Mouse (Mus musculus) neural tube, embryonic 12.5 days (tissue): ENCODE results near the gene Dclre1b. TPM values are rescaled to one million over a fixed set of nuclear protein-coding genes. Genes with fewer than 3 reads are reported as not detected.
"Not testable (repeated sequence)": the region's sequence is repeated elsewhere in the genome, so short reads cannot be mapped to it uniquely, and the experiment has no call there.

ENCODE experiments used
- ATAC-seq: fragments of 200-750 bp; cut with Nextera tagmentation; 2 replicates; pipeline ENCODE4 v1.8.0; 2017; ENCODE audit warnings: low read depth, mild to moderate bottlenecking, moderate TSS enrichment, moderate library complexity; ENCODE audit not compliant: low FRiP score
- H3K27ac ChIP-seq: fragments of 300-500 bp; sonication (generic); 2 replicates; pipeline ENCODE4 v1.5.1; 2016
- H3K27me3 ChIP-seq: fragments of 300-500 bp; sonication (generic); replicated peaks from 2 replicates; pipeline ENCODE4 v1.6.1; 2016; ENCODE audit warnings: mild to moderate bottlenecking
- H3K36me3 ChIP-seq: fragments of 300-500 bp; sonication (generic); 2 replicates; pipeline ENCODE4 v1.6.1; 2016; ENCODE audit warnings: mild to moderate bottlenecking
- H3K4me1 ChIP-seq: fragments of 300-500 bp; sonication (generic); 2 replicates; pipeline ENCODE4 v1.6.1; 2016
- H3K4me2 ChIP-seq: fragments of 300-500 bp; sonication (generic); replicated peaks from 2 replicates; pipeline ENCODE4 v1.6.1; 2016; ENCODE audit warnings: mild to moderate bottlenecking
- H3K4me3 ChIP-seq: fragments of 300-500 bp; sonication (generic); 2 replicates; pipeline ENCODE4 v1.5.1; 2016
- H3K9ac ChIP-seq: fragments of 300-500 bp; sonication (generic); 2 replicates; pipeline ENCODE4 v1.6.1; 2016; ENCODE audit warnings: mild to moderate bottlenecking
- H3K9me3 ChIP-seq: fragments of 300-500 bp; sonication (generic); 2 replicates; pipeline ENCODE4 v1.6.1; 2016; ENCODE audit warnings: mild to moderate bottlenecking
- WGBS: fragments of 180-500 bp; shearing (Covaris S2); methylation state at CpG from one replicate; pipeline ENCODE4 v1.1.7; 2016; 5-methylcytosine and 5-hydroxymethylcytosine counted together
- polyA plus RNA-seq: library from polyadenylated mRNA; unstranded; fragments of >200 nt; fragmentation: Nextera tagmentation; extraction: Ambion mirVana; gene quantifications from 2 replicates; pipeline ENCODE4 v1.2.1, GENCODE M21; 2016

Dclre1b gene
- polyA plus RNA-seq, result 25.4 and 26.7 TPM in 2 replicates

GRCm38 (mm10) chr3:103808891-103809798, at the start of gene Dclre1b, which contains the start of the genes Ap4b1 and Gm43064:
TSS of gene Dclre1b (minus strand) at chr3:103809444.
TSS of gene Ap4b1 (plus strand) at chr3:103809520.
TSS of gene Gm43064 (plus strand) at chr3:103809573.
- under 1% methylated on average over 64 of the region's 70 CpGs for WGBS
- Histone ChIP-seq H3K36me3 (peaks cover 18% of the 10 kb centered on the region; the same call in 1 of the 2 replicates), H3K9ac (peak within 1 kb of the TSS; percentile 76), H3K27ac (peak within 1 kb of the TSS; percentile 82; the same call in 1 of the 2 replicates), H3K4me2 (peak within 1 kb of the TSS; percentile 83), H3K27me3 (no peaks in the 10 kb centered on the region), H3K4me3 (peak within 1 kb of the TSS; percentile 75), H3K9me3 (no peaks in the 10 kb centered on the region), H3K4me1 (peaks cover 13% of the 10 kb centered on the region)
- ATAC-seq, result peak; percentile 98

GRCm38 (mm10) chr3:103857977-103858563, 48.8 kb upstream of the Dclre1b start:
- Histone ChIP-seq H3K4me1 (no peaks in the 10 kb centered on the region), H3K36me3 (no peaks in the 10 kb centered on the region), H3K9me3 (no peaks in the 10 kb centered on the region), H3K4me2 (no peak overlapping the region), H3K4me3 (no peak overlapping the region), H3K27me3 (no peaks in the 10 kb centered on the region), H3K9ac (no peak overlapping the region), H3K27ac (no peak overlapping the region)
- no peak for ATAC-seq
- 90% methylated on average over 6 of the region's 6 CpGs for WGBS

- Histone ChIP-seq H3K4me3 (no peak overlapping the region), H3K4me2 (no peak overlapping the region), H3K27me3 (no peaks in the 10 kb centered on the region), H3K9ac (no peak overlapping the region), H3K4me1 (no peaks in the 10 kb centered on the region), H3K36me3 (no peaks in the 10 kb centered on the region), H3K9me3 (no peaks in the 10 kb centered on the region), H3K27ac (no peak overlapping the region)
- 91% methylated on average over 7 of the region's 7 CpGs for WGBS
- no peak for ATAC-seq
Measured at GRCm38 (mm10) chr3:103857036-103857805, 48.0 kb upstream of the Dclre1b start.

GRCm38 (mm10) chr3:103853804-103854203, 44.6 kb upstream of the Dclre1b start:
- 75% methylated on average over 8 of the region's 8 CpGs for WGBS
- no peaks in the 10 kb centered on the region for H3K27me3 ChIP-seq

GRCm38 (mm10) chr3:103852565-103853299, 43.5 kb upstream of the Dclre1b start:
- Histone ChIP-seq H3K9ac (no peak overlapping the region), H3K4me3 (no peak overlapping the region), H3K9me3 (no peaks in the 10 kb centered on the region), H3K27me3 (no peaks in the 10 kb centered on the region), H3K36me3 (no peaks in the 10 kb centered on the region), H3K4me2 (no peak overlapping the region), H3K4me1 (no peaks in the 10 kb centered on the region), H3K27ac (no peak overlapping the region)
- no peak for ATAC-seq
- 71% methylated on average over 3 of the region's 3 CpGs for WGBS

More at GRCm38 (mm10) chr3:103853804-103854203, 44.6 kb upstream of the Dclre1b start:
- H3K4me1 ChIP-seq, result no peaks in the 10 kb centered on the region
- H3K9me3 ChIP-seq, result no peaks in the 10 kb centered on the region
- no peak overlapping the region for H3K4me2 ChIP-seq
- H3K4me3 ChIP-seq, result no peak overlapping the region
- H3K27ac ChIP-seq, result no peak overlapping the region
- H3K36me3 ChIP-seq, result no peaks in the 10 kb centered on the region
- H3K9ac ChIP-seq, result no peak overlapping the region
- no peak for ATAC-seq

- Histone ChIP-seq H3K9me3 (no peaks in the 10 kb centered on the region), H3K36me3 (no peaks in the 10 kb centered on the region), H3K4me1 (no peaks in the 10 kb centered on the region), H3K27me3 (no peaks in the 10 kb centered on the region), H3K4me2 (no peak overlapping the region), H3K9ac (no peak overlapping the region), H3K27ac (no peak overlapping the region), H3K4me3 (no peak overlapping the region)
- ATAC-seq, result no peak
- WGBS, result 90% methylated on average over 8 of the region's 8 CpGs
Measured at GRCm38 (mm10) chr3:103851882-103852281, 42.6 kb upstream of the Dclre1b start.

- no peak overlapping the region for H3K27ac ChIP-seq
- 93% methylated on average over 6 of the region's 6 CpGs for WGBS
- ATAC-seq, result no peak
- H3K9ac ChIP-seq, result no peak overlapping the region
- H3K9me3 ChIP-seq, result no peaks in the 10 kb centered on the region
- no peak overlapping the region for H3K4me3 ChIP-seq
- H3K4me2 ChIP-seq, result no peak overlapping the region
- H3K27me3 ChIP-seq, result no peaks in the 10 kb centered on the region
- no peaks in the 10 kb centered on the region for H3K36me3 ChIP-seq
- no peaks in the 10 kb centered on the region for H3K4me1 ChIP-seq
Measured at GRCm38 (mm10) chr3:103851481-103851880, 42.2 kb upstream of the Dclre1b start.

- H3K4me1 ChIP-seq, result no peaks in the 10 kb centered on the region
- WGBS, result 84% methylated on average over 9 of the region's 9 CpGs
- no peaks in the 10 kb centered on the region for H3K36me3 ChIP-seq
- H3K9ac ChIP-seq, result no peak overlapping the region
- no peak for ATAC-seq
- H3K27ac ChIP-seq, result no peak overlapping the region
- no peak overlapping the region for H3K4me3 ChIP-seq
- no peaks in the 10 kb centered on the region for H3K9me3 ChIP-seq
- H3K4me2 ChIP-seq, result no peak overlapping the region
- H3K27me3 ChIP-seq, result no peaks in the 10 kb centered on the region
Measured at GRCm38 (mm10) chr3:103850644-103851363, 41.6 kb upstream of the Dclre1b start.

GRCm38 (mm10) chr3:103840946-103841345, 31.7 kb upstream of the Dclre1b start:
- H3K4me3 ChIP-seq, result not testable (repeated sequence)
- WGBS, result 86% methylated on average over 7 of the region's 7 CpGs

GRCm38 (mm10) chr3:103840195-103840594, 31.0 kb upstream of the Dclre1b start:
- not testable (repeated sequence) for H3K27me3 ChIP-seq, H3K36me3 ChIP-seq, ATAC-seq, H3K9ac ChIP-seq, H3K9me3 ChIP-seq, H3K4me1 ChIP-seq, H3K27ac ChIP-seq, H3K4me3 ChIP-seq, H3K4me2 ChIP-seq
- WGBS, result 72% methylated on average over 3 of the region's 3 CpGs

More at GRCm38 (mm10) chr3:103840946-103841345, 31.7 kb upstream of the Dclre1b start:
- not testable (repeated sequence) for H3K27ac ChIP-seq, H3K9ac ChIP-seq, H3K9me3 ChIP-seq, ATAC-seq, H3K4me1 ChIP-seq, H3K4me2 ChIP-seq, H3K36me3 ChIP-seq, H3K27me3 ChIP-seq

- Histone ChIP-seq H3K9me3 (no peaks in the 10 kb centered on the region), H3K36me3 (no peaks in the 10 kb centered on the region), H3K4me1 (no peaks in the 10 kb centered on the region), H3K27ac (no peak overlapping the region), H3K9ac (no peak overlapping the region), H3K27me3 (no peaks in the 10 kb centered on the region), H3K4me3 (no peak overlapping the region), H3K4me2 (no peak overlapping the region)
- 94% methylated on average over 6 of the region's 6 CpGs for WGBS
- no peak for ATAC-seq
Measured at GRCm38 (mm10) chr3:103839711-103840110, 30.5 kb upstream of the Dclre1b start.
